Mouse (Mus musculus): ENCODE measurements around the gene Mme. TPM values are rescaled to one million over a fixed set of nuclear protein-coding genes. Genes with fewer than 3 reads are reported as not detected.

Gene Mme
- not detected in 2 replicates for polyA plus RNA-seq (2012; ENCODE audit: low replicate concordance)

GRCm38 (mm10) chr3:63241099-63241587 lies at the start of gene Mme:
TSS of gene Mme (plus strand) at chr3:63241537.

Other genes with a start within 250 kb of the Mme start
- not detected in 2 replicates for gene Gm34302, start 242.3 kb downstream of the Mme start, polyA plus RNA-seq (2012; ENCODE audit: low replicate concordance)

All from leukemia stem cell, adult 10-12 weeks (primary cell).